Mouse (Mus musculus) CD8-positive naive resting alpha-beta T cell, adult 2 months (primary cell): ENCODE measurements around the gene Slc25a12.

ENCODE experiments used
- DNase-seq, 2 experiments: peaks; one replicate each; pipeline ENCODE4 v3.0.0; 2022; ENCODE audit warnings: low read depth in 2 of 2, low spot score in 2 of 2

Slc25a12 gene

GRCm38 (mm10) chr2:71268691-71269090 is 98.9 kb downstream of the Slc25a12 start:
- DNase-seq, result no peak

- DNase-seq, result no peak
These were observed 103.0 kb downstream of the Slc25a12 start for GRCm38 (mm10) chr2:71264585-71264984.

- no peak for DNase-seq
These were observed 111.0 kb downstream of the Slc25a12 start for GRCm38 (mm10) chr2:71256581-71256980.

- no peak for DNase-seq
These were observed 112.7 kb downstream of the Slc25a12 start for GRCm38 (mm10) chr2:71254836-71255235.

GRCm38 (mm10) chr2:71250841-71251240 is 116.7 kb downstream of the Slc25a12 start:
- DNase-seq, result no peak

- DNase-seq, result no peak
These were observed 119.5 kb downstream of the Slc25a12 start for GRCm38 (mm10) chr2:71248071-71248470.

- no peak for DNase-seq
These were observed 121.5 kb downstream of the Slc25a12 start for GRCm38 (mm10) chr2:71246096-71246495.

GRCm38 (mm10) chr2:71245416-71245815 is 122.1 kb downstream of the Slc25a12 start:
- DNase-seq, result no peak

GRCm38 (mm10) chr2:71244807-71245206 is 122.7 kb downstream of the Slc25a12 start:
- DNase-seq, result no peak

GRCm38 (mm10) chr2:71243058-71243672 is 124.4 kb downstream of the Slc25a12 start:
- no peak for DNase-seq

DNA sequence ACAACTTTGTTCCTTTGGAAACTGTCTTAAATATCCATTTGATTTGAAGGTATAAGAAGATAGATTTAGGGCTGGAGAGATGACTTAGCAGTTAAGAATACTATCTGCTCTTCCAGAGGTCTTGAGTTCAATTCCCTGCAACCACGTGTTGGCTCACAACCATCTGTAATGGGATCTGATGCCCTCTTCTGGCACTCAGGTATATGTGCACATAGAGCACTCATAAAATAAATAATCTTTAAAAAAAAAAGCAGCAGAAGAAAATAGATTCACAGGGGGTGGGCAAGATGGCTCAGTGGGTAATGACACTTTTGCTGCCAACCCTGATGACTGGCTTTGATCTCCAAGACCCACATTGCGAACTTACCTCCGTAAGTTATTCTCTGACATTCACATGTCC is 125.4 kb downstream of the Slc25a12 start:
- no peak for DNase-seq

GRCm38 (mm10) chr2:71241505-71241904 is 126.0 kb downstream of the Slc25a12 start:
- no peak for DNase-seq

DNA sequence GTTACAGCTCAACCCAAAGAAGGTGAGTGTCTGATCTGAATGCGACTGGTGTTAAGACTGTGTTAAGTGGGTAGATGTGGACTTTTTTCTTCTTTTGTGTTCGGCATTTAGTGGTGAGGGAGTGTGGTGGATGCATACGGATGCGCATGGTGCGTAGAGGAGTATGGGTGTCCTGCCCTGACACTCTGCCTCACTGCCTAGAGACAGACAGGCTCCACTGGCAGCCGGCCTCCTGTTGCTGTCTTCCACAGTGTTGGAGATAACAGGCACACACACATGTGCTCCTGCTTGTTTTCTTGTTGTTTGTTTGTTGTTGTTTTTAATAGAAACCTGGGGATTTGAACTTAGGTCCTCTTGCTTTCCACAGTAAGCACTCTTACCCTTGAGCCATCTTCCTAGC is 131.5 kb downstream of the Slc25a12 start:
- no peak for DNase-seq

- DNase-seq, result no peak
These were observed 132.1 kb downstream of the Slc25a12 start for GRCm38 (mm10) chr2:71235420-71235819.

DNA sequence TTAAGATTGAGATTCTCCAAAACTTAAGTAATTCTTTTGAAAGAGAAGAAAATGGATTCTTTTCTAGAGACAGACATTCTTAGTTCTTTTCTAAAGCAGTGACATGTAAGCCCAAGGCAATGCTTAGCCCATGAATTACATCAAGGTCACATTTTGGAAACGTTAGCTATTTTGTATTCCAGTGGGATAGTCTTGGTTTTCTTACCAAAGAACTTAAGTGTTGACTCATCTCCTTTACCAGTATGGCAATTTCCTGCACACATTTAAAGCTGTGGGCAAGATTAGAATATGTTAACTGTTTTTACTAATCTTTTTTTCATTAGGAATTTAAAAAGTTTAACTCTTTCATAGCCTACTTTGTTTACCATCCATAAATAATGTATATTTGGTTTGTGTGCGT is 134.6 kb downstream of the Slc25a12 start:
- no peak for DNase-seq

GRCm38 (mm10) chr2:71231951-71232350 is 135.6 kb downstream of the Slc25a12 start:
- no peak for DNase-seq

GRCm38 (mm10) chr2:71229603-71230002 is 137.9 kb downstream of the Slc25a12 start:
- no peak for DNase-seq

- DNase-seq, result no peak
These were observed 140.2 kb downstream of the Slc25a12 start for GRCm38 (mm10) chr2:71227398-71227797.
